Mouse (Mus musculus): ENCODE data around the gene Slx4. TPM values are rescaled to one million over a fixed set of nuclear protein-coding genes. Genes with fewer than 3 reads are reported as not detected.
A peak's percentile ranks its signal among the peaks of the same experiment; 100 is the strongest.
"Not testable (repeated sequence)": the region's sequence is repeated elsewhere in the genome, so short reads cannot be mapped to it uniquely, and the experiment has no call there.

Slx4 gene
- polyA plus RNA-seq, 1 experiment, result 31.6 TPM

DNA sequence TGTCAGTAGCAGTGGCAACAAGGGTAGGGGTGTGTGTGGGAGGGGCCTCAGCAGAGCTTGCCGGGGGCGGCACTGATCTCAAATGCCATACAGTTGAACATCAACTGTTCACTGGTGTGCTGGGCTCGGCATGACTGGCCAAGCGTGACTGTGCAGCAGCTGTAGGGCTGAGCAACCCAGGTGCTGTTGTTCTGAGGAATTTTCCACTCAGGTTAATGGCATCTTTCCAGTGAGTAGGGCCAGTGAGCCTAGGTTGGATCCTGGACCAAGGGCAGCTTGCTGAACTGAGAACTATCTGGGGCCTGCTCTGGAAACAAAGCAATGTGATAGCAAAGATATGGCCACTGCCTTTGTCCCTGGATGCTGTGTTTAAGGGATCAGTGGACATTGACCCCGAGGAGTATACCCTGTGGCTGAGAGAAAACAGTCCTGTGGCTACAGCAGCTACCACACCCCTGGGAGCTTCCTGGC, 25.8 kb upstream of the Slx4 start:
- 51% methylated on average over 5 of the region's 5 CpGs for WGBS
- Histone ChIP-seq H3K4me1 (ENCODE audit: control insufficient read depth, insufficient read depth, insufficient read length, low read length) (peaks cover 20% of the 10 kb centered on the region), H3K36me3 (ENCODE audit: control insufficient read depth, insufficient read depth, low read length) (no peaks in the 10 kb centered on the region), H3K27me3 (ENCODE audit: control insufficient read depth, insufficient read depth, low read length) (no peaks in the 10 kb centered on the region), H3K27ac (ENCODE audit: insufficient read depth, low read depth, low read length) (no peak overlapping the region), H3K4me3 (ENCODE audit: low read depth, low read length) (no peak overlapping the region)
- TF ChIP-seq POLR2A (IDR thresholded peaks at IDR 0.05; ENCODE audit: low read depth, low read length) (no peak), CTCF (IDR thresholded peaks at IDR 0.05; ENCODE audit: extremely low read depth, insufficient read length, insufficient replicate concordance, low read depth, low read length) (no peak)

DNA sequence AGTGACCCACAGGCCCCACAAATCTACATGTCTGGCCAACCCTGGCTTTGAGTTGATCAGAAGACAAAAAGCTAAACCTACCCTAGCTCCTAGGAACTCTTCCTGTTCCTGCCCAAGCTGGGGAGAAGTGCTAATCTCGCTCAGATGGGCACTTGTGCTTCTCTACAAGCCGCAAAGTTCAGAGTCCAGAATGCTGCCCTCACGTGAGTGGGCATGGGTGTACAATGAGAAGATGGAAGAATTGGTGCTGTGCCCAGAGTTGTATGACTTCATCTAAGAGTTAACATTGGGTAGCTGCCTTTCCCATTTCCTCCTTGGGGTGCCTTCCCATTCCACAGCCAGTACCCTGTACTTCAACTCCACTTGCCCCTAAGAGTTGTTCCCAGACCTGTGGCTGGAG, 23.6 kb upstream of the Slx4 start:
- Histone ChIP-seq H3K4me3 (ENCODE audit: low read depth, low read length) (no peak overlapping the region), H3K36me3 (ENCODE audit: control insufficient read depth, insufficient read depth, low read length) (no peaks in the 10 kb centered on the region), H3K27me3 (ENCODE audit: control insufficient read depth, insufficient read depth, low read length) (no peaks in the 10 kb centered on the region), H3K4me1 (ENCODE audit: control insufficient read depth, insufficient read depth, insufficient read length, low read length) (peaks cover 17% of the 10 kb centered on the region; the same call in 1 of the 2 replicates), H3K27ac (ENCODE audit: insufficient read depth, low read depth, low read length) (peak overlapping the region; percentile 43)
- 32% methylated on average over 3 of the region's 3 CpGs for WGBS
- TF ChIP-seq POLR2A (IDR thresholded peaks at IDR 0.05; ENCODE audit: low read depth, low read length), result no peak
- no peak for TF ChIP-seq CTCF (IDR thresholded peaks at IDR 0.05; ENCODE audit: extremely low read depth, insufficient read length, insufficient replicate concordance, low read depth, low read length)

DNA sequence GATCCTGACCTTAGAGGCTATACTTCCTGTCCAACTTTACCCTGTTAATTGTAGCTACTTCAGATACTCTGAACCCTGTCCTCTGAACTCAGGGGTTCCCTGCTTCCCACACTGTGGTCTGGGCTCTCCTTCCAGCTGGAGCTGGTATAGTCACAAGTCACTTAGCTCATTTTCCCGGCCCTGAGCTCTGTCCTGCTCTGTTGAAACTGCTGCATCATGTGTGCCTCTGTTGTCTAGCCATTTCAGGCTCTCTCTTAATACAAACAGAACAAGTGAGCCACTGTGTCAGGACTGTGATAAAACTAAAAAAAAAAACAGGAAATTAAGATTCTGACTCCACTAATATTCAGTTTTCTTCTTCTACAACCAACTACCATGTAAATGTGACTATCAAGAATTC, 23.1 kb upstream of the Slx4 start:
- TF ChIP-seq POLR2A (IDR thresholded peaks at IDR 0.05; ENCODE audit: low read depth, low read length) (no peak), CTCF (IDR thresholded peaks at IDR 0.05; ENCODE audit: extremely low read depth, insufficient read length, insufficient replicate concordance, low read depth, low read length) (no peak)
- peak overlapping the region; percentile 15; the same call in 1 of the 2 replicates for H3K27ac ChIP-seq (ENCODE audit: insufficient read depth, low read depth, low read length)

DNA sequence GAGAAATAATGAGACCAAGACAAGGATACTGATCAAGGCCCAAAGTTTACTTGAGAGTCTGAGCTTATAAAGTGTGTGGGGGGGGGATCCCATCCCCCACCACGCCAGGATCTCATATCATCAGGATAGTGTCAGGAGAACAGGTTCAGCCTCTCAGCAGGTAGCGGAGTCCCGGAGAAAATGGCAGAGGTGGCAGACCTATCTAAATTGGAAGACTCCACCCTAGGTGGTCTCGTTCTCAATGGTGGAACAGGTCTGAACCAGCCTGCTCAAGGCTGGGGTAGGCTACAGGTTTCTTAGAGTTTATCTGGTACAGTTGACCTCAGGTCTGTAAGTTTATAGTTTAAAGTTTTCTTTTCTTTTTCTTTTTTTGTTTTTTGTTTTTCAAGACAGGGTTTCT, 19.1 kb upstream of the Slx4 start:
- WGBS, result 74% methylated on average over 4 of the region's 4 CpGs
- TF ChIP-seq POLR2A (IDR thresholded peaks at IDR 0.05; ENCODE audit: low read depth, low read length) (no peak), CTCF (IDR thresholded peaks at IDR 0.05; ENCODE audit: extremely low read depth, insufficient read length, insufficient replicate concordance, low read depth, low read length) (no peak)
- Histone ChIP-seq H3K36me3 (ENCODE audit: control insufficient read depth, insufficient read depth, low read length) (no peaks in the 10 kb centered on the region), H3K27me3 (ENCODE audit: control insufficient read depth, insufficient read depth, low read length) (no peaks in the 10 kb centered on the region), H3K27ac (ENCODE audit: insufficient read depth, low read depth, low read length) (no peak overlapping the region), H3K4me3 (ENCODE audit: low read depth, low read length) (no peak overlapping the region), H3K4me1 (ENCODE audit: control insufficient read depth, insufficient read depth, insufficient read length, low read length) (peaks cover 10% of the 10 kb centered on the region; the same call in 1 of the 2 replicates)

More for the DNA sequence above, 23.1 kb upstream of the Slx4 start:
- Histone ChIP-seq H3K4me3 (ENCODE audit: low read depth, low read length) (no peak overlapping the region), H3K27me3 (ENCODE audit: control insufficient read depth, insufficient read depth, low read length) (no peaks in the 10 kb centered on the region), H3K36me3 (ENCODE audit: control insufficient read depth, insufficient read depth, low read length) (no peaks in the 10 kb centered on the region), H3K4me1 (ENCODE audit: control insufficient read depth, insufficient read depth, insufficient read length, low read length) (peaks cover 17% of the 10 kb centered on the region; the same call in 1 of the 2 replicates)
- 17% methylated on average over 1 of the region's 1 CpGs for WGBS

- WGBS, result 77% methylated on average over 1 of the region's 1 CpGs
- no peak overlapping the region for H3K4me3 ChIP-seq (ENCODE audit: low read depth, low read length)
- H3K27ac ChIP-seq (ENCODE audit: insufficient read depth, low read depth, low read length), result no peak overlapping the region
- no peaks in the 10 kb centered on the region for H3K27me3 ChIP-seq (ENCODE audit: control insufficient read depth, insufficient read depth, low read length)
- no peaks in the 10 kb centered on the region for H3K4me1 ChIP-seq (ENCODE audit: control insufficient read depth, insufficient read depth, insufficient read length, low read length)
- H3K36me3 ChIP-seq (ENCODE audit: control insufficient read depth, insufficient read depth, low read length), result no peaks in the 10 kb centered on the region
- TF ChIP-seq CTCF (IDR thresholded peaks at IDR 0.05; ENCODE audit: extremely low read depth, insufficient read length, insufficient replicate concordance, low read depth, low read length) (no peak), POLR2A (IDR thresholded peaks at IDR 0.05; ENCODE audit: low read depth, low read length) (no peak)
Measured at GRCm38 (mm10) chr16:4021241-4021640, 17.7 kb upstream of the Slx4 start.

- not testable (repeated sequence) for H3K27ac ChIP-seq (ENCODE audit: insufficient read depth, low read depth, low read length); H3K36me3 ChIP-seq (ENCODE audit: control insufficient read depth, insufficient read depth, low read length); H3K4me3 ChIP-seq (ENCODE audit: low read depth, low read length); H3K27me3 ChIP-seq (ENCODE audit: control insufficient read depth, insufficient read depth, low read length)
- peaks cover 13% of the 10 kb centered on the region; the same call in 1 of the 2 replicates for H3K4me1 ChIP-seq (ENCODE audit: control insufficient read depth, insufficient read depth, insufficient read length, low read length)
- WGBS, result 81% methylated on average over 6 of the region's 6 CpGs
Measured at GRCm38 (mm10) chr16:4017466-4017865, 13.9 kb upstream of the Slx4 start.

DNA sequence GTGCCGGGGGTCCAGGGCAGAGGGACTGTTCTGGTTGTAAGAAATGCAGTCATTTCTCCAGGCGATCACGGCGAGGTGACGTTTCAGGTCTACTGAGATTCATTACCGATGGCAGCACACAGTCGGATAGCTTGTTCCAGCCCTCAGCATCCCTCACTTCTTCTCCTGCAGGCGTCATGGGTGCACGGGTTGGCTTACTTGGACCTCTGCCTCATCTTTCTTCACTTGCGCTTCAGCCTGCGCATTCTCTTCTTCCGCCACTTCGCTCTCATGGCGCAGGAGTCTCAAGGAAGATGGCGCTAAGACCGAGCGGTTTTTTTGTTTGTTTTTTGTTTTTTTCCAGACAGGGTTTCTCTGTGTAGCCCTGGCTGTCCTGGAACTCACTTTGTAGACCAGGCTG, 13.2 kb upstream of the Slx4 start:
- H3K27me3 ChIP-seq (ENCODE audit: control insufficient read depth, insufficient read depth, low read length); H3K27ac ChIP-seq (ENCODE audit: insufficient read depth, low read depth, low read length); H3K36me3 ChIP-seq (ENCODE audit: control insufficient read depth, insufficient read depth, low read length); H3K4me3 ChIP-seq (ENCODE audit: low read depth, low read length): not testable (repeated sequence)
- H3K4me1 ChIP-seq (ENCODE audit: control insufficient read depth, insufficient read depth, insufficient read length, low read length), result peaks cover 14% of the 10 kb centered on the region; the same call in 1 of the 2 replicates
- 82% methylated on average over 17 of the region's 17 CpGs for WGBS
